Mouse (Mus musculus): ENCODE measurements around the gene St8sia1. TPM values are rescaled to one million over a fixed set of nuclear protein-coding genes. Genes with fewer than 3 reads are reported as not detected.

The St8sia1 gene
- polyA plus RNA-seq, 1 experiment from 2014 or later = 0.23 TPM

- Histone ChIP-seq H3K4me1 (replicated peaks; ENCODE audit: control insufficient read depth, insufficient read depth) (no peaks in the 10 kb centered on the region), H3K36me3 (ENCODE audit: control insufficient read depth, insufficient read depth, low read length) (no peaks in the 10 kb centered on the region), H3K4me2 (replicated peaks; ENCODE audit: low read depth) (no peak overlapping the region), H3K9me3 (ENCODE audit: control insufficient read depth, low read length) (no peaks in the 10 kb centered on the region), H3K27me3 (ENCODE audit: control insufficient read depth, insufficient read depth, low read length) (no peaks in the 10 kb centered on the region), H3K27ac (replicated peaks) (no peak overlapping the region), H3K4me3 (ENCODE audit: low read depth, low read length) (no peak overlapping the region), H3K9ac (ENCODE audit: low read length) (no peak overlapping the region)
- TF ChIP-seq CTCF (IDR thresholded peaks at IDR 0.05; ENCODE audit: low read depth) = no peak
- no peak for TF ChIP-seq EP300 (optimal IDR thresholded peaks at IDR 0.05)
- ATAC-seq (ENCODE audit: low FRiP score, low TSS enrichment) = peak; percentile 53; the same call in 1 of the 2 replicates
- no peak for DNase-seq (ENCODE audit: low spot score)
- 16% methylated on average over 6 of the region's 6 CpGs for WGBS
These were observed 15.7 kb upstream of the St8sia1 start for GRCm38 (mm10) chr6:142979665-142980660.

GRCm38 (mm10) chr6:142977221-142977620, 13.0 kb upstream of the St8sia1 start:
- Histone ChIP-seq H3K4me1 (replicated peaks; ENCODE audit: control insufficient read depth, insufficient read depth) (no peaks in the 10 kb centered on the region), H3K4me2 (replicated peaks; ENCODE audit: low read depth) (no peak overlapping the region), H3K9me3 (ENCODE audit: control insufficient read depth, low read length) (no peaks in the 10 kb centered on the region), H3K27ac (replicated peaks) (no peak overlapping the region), H3K9ac (ENCODE audit: low read length) (no peak overlapping the region), H3K4me3 (ENCODE audit: low read depth, low read length) (no peak overlapping the region), H3K27me3 (ENCODE audit: control insufficient read depth, insufficient read depth, low read length) (no peaks in the 10 kb centered on the region), H3K36me3 (ENCODE audit: control insufficient read depth, insufficient read depth, low read length) (no peaks in the 10 kb centered on the region)
- DNase-seq (ENCODE audit: low spot score) (no peak), ATAC-seq (ENCODE audit: low FRiP score, low TSS enrichment) (no peak)
- WGBS = 59% methylated on average over 1 of the region's 1 CpGs
- TF ChIP-seq CTCF (IDR thresholded peaks at IDR 0.05; ENCODE audit: low read depth) (peak; percentile 20; the same call in 1 of the 2 replicates), EP300 (optimal IDR thresholded peaks at IDR 0.05) (no peak)

- Histone ChIP-seq H3K9ac (ENCODE audit: low read length) (no peak overlapping the region), H3K9me3 (ENCODE audit: control insufficient read depth, low read length) (no peaks in the 10 kb centered on the region), H3K36me3 (ENCODE audit: control insufficient read depth, insufficient read depth, low read length) (no peaks in the 10 kb centered on the region), H3K27me3 (ENCODE audit: control insufficient read depth, insufficient read depth, low read length) (no peaks in the 10 kb centered on the region), H3K27ac (replicated peaks) (no peak overlapping the region), H3K4me3 (ENCODE audit: low read depth, low read length) (no peak overlapping the region), H3K4me2 (replicated peaks; ENCODE audit: low read depth) (no peak overlapping the region), H3K4me1 (replicated peaks; ENCODE audit: control insufficient read depth, insufficient read depth) (no peaks in the 10 kb centered on the region)
- WGBS = 91% methylated on average over 7 of the region's 7 CpGs
- ATAC-seq (ENCODE audit: low FRiP score, low TSS enrichment) (no peak), DNase-seq (ENCODE audit: low spot score) (no peak)
- TF ChIP-seq CTCF (IDR thresholded peaks at IDR 0.05; ENCODE audit: low read depth) = no peak
- no peak for TF ChIP-seq EP300 (optimal IDR thresholded peaks at IDR 0.05)
These were observed 9.0 kb upstream of the St8sia1 start for GRCm38 (mm10) chr6:142973289-142973688.

GRCm38 (mm10) chr6:142972205-142972604, 8.0 kb upstream of the St8sia1 start:
- Histone ChIP-seq H3K27ac (replicated peaks) (no peak overlapping the region), H3K9ac (ENCODE audit: low read length) (no peak overlapping the region), H3K27me3 (ENCODE audit: control insufficient read depth, insufficient read depth, low read length) (no peaks in the 10 kb centered on the region), H3K4me1 (replicated peaks; ENCODE audit: control insufficient read depth, insufficient read depth) (no peaks in the 10 kb centered on the region), H3K36me3 (ENCODE audit: control insufficient read depth, insufficient read depth, low read length) (no peaks in the 10 kb centered on the region), H3K9me3 (ENCODE audit: control insufficient read depth, low read length) (no peaks in the 10 kb centered on the region), H3K4me3 (ENCODE audit: low read depth, low read length) (no peak overlapping the region), H3K4me2 (replicated peaks; ENCODE audit: low read depth) (no peak overlapping the region)
- WGBS = 56% methylated on average over 2 of the region's 2 CpGs
- no peak for ATAC-seq (ENCODE audit: low FRiP score, low TSS enrichment)
- TF ChIP-seq CTCF (IDR thresholded peaks at IDR 0.05; ENCODE audit: low read depth) = no peak
- no peak for TF ChIP-seq EP300 (optimal IDR thresholded peaks at IDR 0.05)
- no peak for DNase-seq (ENCODE audit: low spot score)

- no peaks in the 10 kb centered on the region; the same call in 1 of the 2 replicates for H3K27me3 ChIP-seq (ENCODE audit: control insufficient read depth, insufficient read depth, low read length)
- no peaks in the 10 kb centered on the region for H3K9me3 ChIP-seq (ENCODE audit: control insufficient read depth, low read length)
- WGBS = 65% methylated on average over 1 of the region's 1 CpGs
- no peak for ATAC-seq (ENCODE audit: low FRiP score, low TSS enrichment)
- no peaks in the 10 kb centered on the region for H3K36me3 ChIP-seq (ENCODE audit: control insufficient read depth, insufficient read depth, low read length)
- H3K4me3 ChIP-seq (ENCODE audit: low read depth, low read length) = no peak overlapping the region
- no peak overlapping the region for H3K4me2 ChIP-seq (replicated peaks; ENCODE audit: low read depth)
- H3K9ac ChIP-seq (ENCODE audit: low read length) = no peak overlapping the region
- no peaks in the 10 kb centered on the region for H3K4me1 ChIP-seq (replicated peaks; ENCODE audit: control insufficient read depth, insufficient read depth)
- TF ChIP-seq EP300 (optimal IDR thresholded peaks at IDR 0.05) = no peak
- TF ChIP-seq CTCF (IDR thresholded peaks at IDR 0.05; ENCODE audit: low read depth) = no peak
- DNase-seq (ENCODE audit: low spot score) = no peak
- no peak overlapping the region for H3K27ac ChIP-seq (replicated peaks)
These were observed 3.2 kb upstream of the St8sia1 start for GRCm38 (mm10) chr6:142967407-142967806.

Measured in stomach, postnatal 0 days (tissue).